Mouse (Mus musculus): ENCODE data around the gene Mnd1.

Mnd1 gene

DNA sequence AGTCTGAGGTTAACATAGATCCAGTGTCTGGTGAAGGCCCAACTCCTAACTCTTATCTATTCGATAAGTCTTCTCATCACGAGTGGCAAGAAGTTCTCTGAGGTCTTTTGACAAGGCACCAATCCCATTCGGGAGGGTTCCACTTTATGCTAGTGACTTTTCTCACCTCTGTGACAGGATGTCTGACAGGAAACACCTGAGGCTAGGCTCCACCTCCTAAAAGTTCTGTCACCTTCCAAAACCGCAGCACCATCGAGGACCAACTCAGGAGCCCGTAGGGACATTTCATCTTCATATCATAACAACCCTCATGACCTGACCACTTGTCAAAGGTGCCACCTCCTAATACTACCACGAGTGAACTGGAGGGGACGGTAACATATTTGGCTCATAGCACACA lies 109.4 kb downstream of the Mnd1 start:
- no peak for DNase-seq (ENCODE audit: low read depth, low spot score)

GRCm38 (mm10) chr3:84041739-84042138 lies 113.8 kb downstream of the Mnd1 start:
- DNase-seq (ENCODE audit: low read depth, low spot score) = no peak

- no peak for DNase-seq (ENCODE audit: low read depth, low spot score)
Observed at GRCm38 (mm10) chr3:84040476-84041082, 115.0 kb downstream of the Mnd1 start.

- DNase-seq (ENCODE audit: low read depth, low spot score) = peak; percentile 80
Observed at GRCm38 (mm10) chr3:84039646-84040475, 115.7 kb downstream of the Mnd1 start, which contains the start of gene Tmem131l. TSS of gene Tmem131l (minus strand) at chr3:84040175.

- DNase-seq (ENCODE audit: low read depth, low spot score) = no peak
Observed at GRCm38 (mm10) chr3:84038981-84039645, 116.5 kb downstream of the Mnd1 start.

GRCm38 (mm10) chr3:84038126-84038525 lies 117.5 kb downstream of the Mnd1 start:
- no peak for DNase-seq (ENCODE audit: low read depth, low spot score)

Measured in embryo, embryonic 11.5 days (tissue).